Mouse (Mus musculus) embryonic fibroblast, embryonic 13.5 days (primary cell): Measurements from ENCODE around the gene Flvcr1.

Source experiments
- CTCF ChIP-seq: IDR thresholded peaks from 2 replicates; pipeline ENCODE4 v1.5.1; 2011; ENCODE audit warnings: mild to moderate bottlenecking, control low read depth, low read length, moderate library complexity, borderline replicate concordance; ENCODE audit not compliant: insufficient read depth
- POLR2A ChIP-seq: IDR thresholded peaks from 2 replicates; pipeline ENCODE4 v1.6.1; 2011; ENCODE audit warnings: low read depth, mild to moderate bottlenecking, control low read depth, low read length, moderate library complexity

DNA sequence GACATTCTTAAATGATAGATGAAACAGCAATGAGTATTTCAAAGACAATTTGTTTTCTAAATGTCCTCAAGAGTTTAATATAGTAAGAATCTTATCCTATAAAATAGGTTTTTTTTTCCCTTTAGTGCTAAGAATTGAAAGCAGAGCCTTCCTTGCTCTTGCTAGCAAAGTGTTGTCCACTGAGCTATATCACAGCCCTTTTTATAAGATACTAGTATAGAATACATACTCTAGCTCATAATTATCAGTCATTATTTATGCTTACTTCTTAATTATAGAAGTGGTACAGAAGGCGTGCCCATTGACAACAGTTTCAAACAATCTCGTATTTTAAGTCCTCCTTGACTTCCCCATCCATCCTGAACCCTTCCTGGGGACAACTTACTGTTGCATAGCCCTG lies 38.6 kb upstream of the Flvcr1 start:
- TF ChIP-seq CTCF, result no peak
- no peak for TF ChIP-seq POLR2A
